Mouse (Mus musculus): ENCODE measurements around the gene Hoxd4. TPM values are rescaled to one million over a fixed set of nuclear protein-coding genes. Genes with fewer than 3 reads are reported as not detected.

Hoxd4 gene
- polyA plus RNA-seq, 1 experiment from 2014 or later: 0.82 TPM

GRCm38 (mm10) chr2:74724244-74725015, 12.7 kb downstream of the Hoxd4 start:
- Histone ChIP-seq H3K27me3 (replicated peaks; ENCODE audit: control insufficient read depth, insufficient read depth, low read length) (peaks cover 99% of the 10 kb centered on the region), H3K4me1 (ENCODE audit: control insufficient read depth, insufficient read depth, low read length) (0 out of 2 replicates have a peak, but pooled peaks cover 4% of the 10 kb centered on the region), H3K4me2 (ENCODE audit: low read depth, low read length) (no peak overlapping the region), H3K36me3 (ENCODE audit: control insufficient read depth, insufficient read depth, low read length) (no peaks in the 10 kb centered on the region), H3K9ac (ENCODE audit: low read depth, low read length) (no peak overlapping the region), H3K9me3 (ENCODE audit: control insufficient read depth, low read length) (no peaks in the 10 kb centered on the region), H3K4me3 (ENCODE audit: low read depth, low read length) (no peak overlapping the region), H3K27ac (replicated peaks; ENCODE audit: low read depth, low read length) (no peak overlapping the region)
- WGBS: 24% methylated on average over 7 of the region's 7 CpGs
- ATAC-seq (ENCODE audit: low read depth): no peak
- DNase-seq (ENCODE audit: low spot score): no peak

GRCm38 (mm10) chr2:74725171-74725570, 13.4 kb downstream of the Hoxd4 start:
- no peak overlapping the region for H3K27ac ChIP-seq (replicated peaks; ENCODE audit: low read depth, low read length)
- DNase-seq (ENCODE audit: low spot score): no peak
- ATAC-seq (ENCODE audit: low read depth): no peak
- no peak overlapping the region for H3K9ac ChIP-seq (ENCODE audit: low read depth, low read length)
- H3K4me2 ChIP-seq (ENCODE audit: low read depth, low read length): no peak overlapping the region
- H3K9me3 ChIP-seq (ENCODE audit: control insufficient read depth, low read length): no peaks in the 10 kb centered on the region
- 0 out of 2 replicates have a peak, but pooled peaks cover 4% of the 10 kb centered on the region for H3K4me1 ChIP-seq (ENCODE audit: control insufficient read depth, insufficient read depth, low read length)
- H3K27me3 ChIP-seq (replicated peaks; ENCODE audit: control insufficient read depth, insufficient read depth, low read length): peaks cover 99% of the 10 kb centered on the region
- H3K36me3 ChIP-seq (ENCODE audit: control insufficient read depth, insufficient read depth, low read length): no peaks in the 10 kb centered on the region
- 11% methylated on average over 17 of the region's 17 CpGs for WGBS
- no peak overlapping the region for H3K4me3 ChIP-seq (ENCODE audit: low read depth, low read length)

GRCm38 (mm10) chr2:74726551-74726950, 14.8 kb downstream of the Hoxd4 start, which contains the start of gene Gm28230:
Gene Gm28230, plus strand, starts transcription at chr2:74726728.
- H3K27ac ChIP-seq (replicated peaks; ENCODE audit: low read depth, low read length): no peak within 1 kb of the TSS
- no peaks in the 10 kb centered on the region for H3K36me3 ChIP-seq (ENCODE audit: control insufficient read depth, insufficient read depth, low read length)
- 0 out of 2 replicates have a peak, but pooled peaks cover 4% of the 10 kb centered on the region for H3K4me1 ChIP-seq (ENCODE audit: control insufficient read depth, insufficient read depth, low read length)
- no peak for ATAC-seq (ENCODE audit: low read depth)
- 13% methylated on average over 5 of the region's 5 CpGs for WGBS
- peak within 1 kb of the TSS; percentile 29 for H3K4me3 ChIP-seq (ENCODE audit: low read depth, low read length)
- no peaks in the 10 kb centered on the region for H3K9me3 ChIP-seq (ENCODE audit: control insufficient read depth, low read length)
- peak within 1 kb of the TSS; percentile 40 for H3K4me2 ChIP-seq (ENCODE audit: low read depth, low read length)
- no peak for DNase-seq (ENCODE audit: low spot score)
- H3K9ac ChIP-seq (ENCODE audit: low read depth, low read length): no peak within 1 kb of the TSS
- H3K27me3 ChIP-seq (replicated peaks; ENCODE audit: control insufficient read depth, insufficient read depth, low read length): peaks cover 99% of the 10 kb centered on the region

- Histone ChIP-seq H3K4me3 (ENCODE audit: low read depth, low read length) (peak overlapping the region; percentile 29), H3K27ac (replicated peaks; ENCODE audit: low read depth, low read length) (no peak overlapping the region), H3K27me3 (replicated peaks; ENCODE audit: control insufficient read depth, insufficient read depth, low read length) (peaks cover 99% of the 10 kb centered on the region), H3K9ac (ENCODE audit: low read depth, low read length) (no peak overlapping the region), H3K36me3 (ENCODE audit: control insufficient read depth, insufficient read depth, low read length) (no peaks in the 10 kb centered on the region), H3K4me2 (ENCODE audit: low read depth, low read length) (peak overlapping the region; percentile 40), H3K9me3 (ENCODE audit: control insufficient read depth, low read length) (no peaks in the 10 kb centered on the region), H3K4me1 (ENCODE audit: control insufficient read depth, insufficient read depth, low read length) (0 out of 2 replicates have a peak, but pooled peaks cover 4% of the 10 kb centered on the region)
- no peak for DNase-seq (ENCODE audit: low spot score)
- no peak for ATAC-seq (ENCODE audit: low read depth)
- WGBS: 4% methylated on average over 17 of the region's 43 CpGs
Observed at GRCm38 (mm10) chr2:74726973-74727639, 15.4 kb downstream of the Hoxd4 start.

GRCm38 (mm10) chr2:74727640-74728302, 16.0 kb downstream of the Hoxd4 start:
- Histone ChIP-seq H3K4me2 (ENCODE audit: low read depth, low read length) (peak overlapping the region; percentile 40), H3K4me3 (ENCODE audit: low read depth, low read length) (peak overlapping the region; percentile 29), H3K4me1 (ENCODE audit: control insufficient read depth, insufficient read depth, low read length) (0 out of 2 replicates have a peak, but pooled peaks cover 4% of the 10 kb centered on the region), H3K36me3 (ENCODE audit: control insufficient read depth, insufficient read depth, low read length) (no peaks in the 10 kb centered on the region), H3K9me3 (ENCODE audit: control insufficient read depth, low read length) (no peaks in the 10 kb centered on the region), H3K27me3 (replicated peaks; ENCODE audit: control insufficient read depth, insufficient read depth, low read length) (peaks cover 99% of the 10 kb centered on the region), H3K27ac (replicated peaks; ENCODE audit: low read depth, low read length) (no peak overlapping the region), H3K9ac (ENCODE audit: low read depth, low read length) (no peak overlapping the region)
- 5% methylated on average over 22 of the region's 25 CpGs for WGBS
- ATAC-seq (ENCODE audit: low read depth) (0 out of 2 replicates have a peak, but pooled peaks have one; percentile 34), DNase-seq (ENCODE audit: low spot score) (no peak)

GRCm38 (mm10) chr2:74728303-74728680, 16.6 kb downstream of the Hoxd4 start:
- Histone ChIP-seq H3K9me3 (ENCODE audit: control insufficient read depth, low read length) (no peaks in the 10 kb centered on the region), H3K4me2 (ENCODE audit: low read depth, low read length) (peak overlapping the region; percentile 40; the same call in 1 of the 2 replicates), H3K36me3 (ENCODE audit: control insufficient read depth, insufficient read depth, low read length) (no peaks in the 10 kb centered on the region), H3K27me3 (replicated peaks; ENCODE audit: control insufficient read depth, insufficient read depth, low read length) (peaks cover 99% of the 10 kb centered on the region), H3K4me3 (ENCODE audit: low read depth, low read length) (peak overlapping the region; percentile 29; the same call in 1 of the 2 replicates), H3K27ac (replicated peaks; ENCODE audit: low read depth, low read length) (no peak overlapping the region), H3K9ac (ENCODE audit: low read depth, low read length) (no peak overlapping the region), H3K4me1 (ENCODE audit: control insufficient read depth, insufficient read depth, low read length) (0 out of 2 replicates have a peak, but pooled peaks cover 4% of the 10 kb centered on the region)
- WGBS: 11% methylated on average over 13 of the region's 13 CpGs
- DNase-seq (ENCODE audit: low spot score): no peak
- no peak for ATAC-seq (ENCODE audit: low read depth)

GRCm38 (mm10) chr2:74730331-74730730, 18.6 kb downstream of the Hoxd4 start:
- H3K4me3 ChIP-seq (ENCODE audit: low read depth, low read length): no peak overlapping the region
- H3K4me1 ChIP-seq (ENCODE audit: control insufficient read depth, insufficient read depth, low read length): 0 out of 2 replicates have a peak, but pooled peaks cover 4% of the 10 kb centered on the region
- H3K27ac ChIP-seq (replicated peaks; ENCODE audit: low read depth, low read length): no peak overlapping the region
- H3K36me3 ChIP-seq (ENCODE audit: control insufficient read depth, insufficient read depth, low read length): no peaks in the 10 kb centered on the region
- whole genome bisulfite sequencing: 6% methylated on average over 8 of the region's 8 CpGs
- DNase-seq (ENCODE audit: low spot score) (no peak), ATAC-seq (ENCODE audit: low read depth) (no peak)
- H3K9ac ChIP-seq (ENCODE audit: low read depth, low read length): no peak overlapping the region
- H3K9me3 ChIP-seq (ENCODE audit: control insufficient read depth, low read length): no peaks in the 10 kb centered on the region
- peaks cover 97% of the 10 kb centered on the region for H3K27me3 ChIP-seq (replicated peaks; ENCODE audit: control insufficient read depth, insufficient read depth, low read length)
- H3K4me2 ChIP-seq (ENCODE audit: low read depth, low read length): no peak overlapping the region

- H3K9ac ChIP-seq (ENCODE audit: low read depth, low read length): no peak overlapping the region
- DNase-seq (ENCODE audit: low spot score) (no peak), ATAC-seq (ENCODE audit: low read depth) (no peak)
- H3K9me3 ChIP-seq (ENCODE audit: control insufficient read depth, low read length): no peaks in the 10 kb centered on the region
- H3K4me3 ChIP-seq (ENCODE audit: low read depth, low read length): no peak overlapping the region
- H3K36me3 ChIP-seq (ENCODE audit: control insufficient read depth, insufficient read depth, low read length): no peaks in the 10 kb centered on the region
- H3K4me2 ChIP-seq (ENCODE audit: low read depth, low read length): no peak overlapping the region; the same call in 1 of the 2 replicates
- H3K4me1 ChIP-seq (ENCODE audit: control insufficient read depth, insufficient read depth, low read length): peaks cover 4% of the 10 kb centered on the region; the same call in 1 of the 2 replicates
- H3K27me3 ChIP-seq (replicated peaks; ENCODE audit: control insufficient read depth, insufficient read depth, low read length): peaks cover 97% of the 10 kb centered on the region
- H3K27ac ChIP-seq (replicated peaks; ENCODE audit: low read depth, low read length): no peak overlapping the region
Observed at GRCm38 (mm10) chr2:74731055-74731454, 19.3 kb downstream of the Hoxd4 start.

Measured in embryonic facial prominence, embryonic 14.5 days (tissue).